Mouse (Mus musculus) liver, embryonic 16.5 days (tissue): ENCODE results near the gene Mars2. TPM values are rescaled to one million over a fixed set of nuclear protein-coding genes. Genes with fewer than 3 reads are reported as not detected.

Experiments used
- ATAC-seq: fragments of 200-750 bp; cut with Nextera tagmentation; 2 replicates; pipeline ENCODE4 v1.8.0; 2017; ENCODE audit warnings: low read depth, mild to moderate bottlenecking, moderate number of reproducible peaks, moderate library complexity
- H3K27ac ChIP-seq: fragments of 300-500 bp; sonication (generic); 2 replicates; pipeline ENCODE4 v1.5.1; 2014; ENCODE audit warnings: mild to moderate bottlenecking, low read length
- H3K27me3 ChIP-seq: fragments of 300-500 bp; sonication (generic); 2 replicates; pipeline ENCODE4 v1.6.1; 2014; ENCODE audit warnings: low read depth, low read length, mixed read lengths; ENCODE audit not compliant: control insufficient read depth, insufficient read depth
- H3K36me3 ChIP-seq: fragments of 300-500 bp; sonication (generic); 2 replicates; pipeline ENCODE4 v1.6.1; 2014; ENCODE audit warnings: mild to moderate bottlenecking; ENCODE audit not compliant: control insufficient read depth, insufficient read depth
- H3K4me1 ChIP-seq: fragments of 300-500 bp; sonication (generic); 2 replicates; pipeline ENCODE4 v1.6.1; 2014; ENCODE audit warnings: low read depth, low read length, mixed read lengths; ENCODE audit not compliant: control insufficient read depth
- H3K4me2 ChIP-seq: fragments of 300-500 bp; sonication (generic); 2 replicates; pipeline ENCODE4 v1.6.1; 2014; ENCODE audit warnings: low read depth, low read length, mixed read lengths
- H3K4me3 ChIP-seq: fragments of 300-500 bp; sonication (generic); 2 replicates; pipeline ENCODE4 v1.5.1; 2014; ENCODE audit warnings: low read depth, mild to moderate bottlenecking, low read length
- H3K9ac ChIP-seq: fragments of 300-500 bp; sonication (generic); 2 replicates; pipeline ENCODE4 v1.6.1; 2014; ENCODE audit warnings: low read depth, low read length
- H3K9me3 ChIP-seq: fragments of 300-500 bp; sonication (generic); replicated peaks from 2 replicates; pipeline ENCODE4 v1.6.1; 2016; ENCODE audit warnings: low read length; ENCODE audit not compliant: control insufficient read depth
- WGBS: fragments of 180-500 bp; shearing (Covaris S2); extraction: QIAGEN DNeasy Blood & Tissue Kit; methylation state at CpG from one replicate; pipeline ENCODE4 v1.1.7; 2014; ENCODE audit not compliant: insufficient replicate concordance; 5-methylcytosine and 5-hydroxymethylcytosine counted together
- polyA plus RNA-seq: library from polyadenylated mRNA; unstranded; fragments of >200 nt; fragmentation: Nextera tagmentation; extraction: Ambion mirVana; gene quantifications from 2 replicates; pipeline ENCODE4 v1.2.1, GENCODE M21; 2015

Gene Mars2
- polyA plus RNA-seq, 1 experiment from 2014 or later, result 1.4 TPM

DNA sequence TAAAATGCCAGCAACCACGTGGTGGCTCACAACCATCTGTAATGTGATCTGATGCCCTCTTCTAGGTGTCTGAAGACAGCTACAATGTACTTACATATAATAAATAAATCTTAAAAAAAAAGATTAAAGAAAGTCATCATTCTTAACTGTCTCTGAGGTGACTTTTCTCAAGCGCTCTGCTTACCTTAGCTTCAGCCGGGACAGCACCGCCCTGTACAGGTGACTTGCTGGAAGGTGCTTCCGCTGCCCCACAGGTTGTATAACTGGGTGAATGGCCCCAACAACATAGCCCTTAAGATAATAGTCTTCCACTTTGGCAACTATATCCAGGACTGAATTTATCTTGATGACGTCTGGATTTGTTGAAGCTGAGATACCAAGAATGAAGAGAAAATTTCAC, 23.0 kb upstream of the Mars2 start:
- H3K36me3 ChIP-seq, result no peaks in the 10 kb centered on the region
- 73% methylated on average over 6 of the region's 6 CpGs for WGBS
- H3K4me1 ChIP-seq, result no peaks in the 10 kb centered on the region; the same call in 1 of the 2 replicates
- H3K9ac ChIP-seq, result no peak overlapping the region
- no peaks in the 10 kb centered on the region for H3K27me3 ChIP-seq
- H3K4me2 ChIP-seq, result no peak overlapping the region
- ATAC-seq, result no peak
- no peak overlapping the region for H3K27ac ChIP-seq
- H3K4me3 ChIP-seq, result no peak overlapping the region
- H3K9me3 ChIP-seq, result no peaks in the 10 kb centered on the region

DNA sequence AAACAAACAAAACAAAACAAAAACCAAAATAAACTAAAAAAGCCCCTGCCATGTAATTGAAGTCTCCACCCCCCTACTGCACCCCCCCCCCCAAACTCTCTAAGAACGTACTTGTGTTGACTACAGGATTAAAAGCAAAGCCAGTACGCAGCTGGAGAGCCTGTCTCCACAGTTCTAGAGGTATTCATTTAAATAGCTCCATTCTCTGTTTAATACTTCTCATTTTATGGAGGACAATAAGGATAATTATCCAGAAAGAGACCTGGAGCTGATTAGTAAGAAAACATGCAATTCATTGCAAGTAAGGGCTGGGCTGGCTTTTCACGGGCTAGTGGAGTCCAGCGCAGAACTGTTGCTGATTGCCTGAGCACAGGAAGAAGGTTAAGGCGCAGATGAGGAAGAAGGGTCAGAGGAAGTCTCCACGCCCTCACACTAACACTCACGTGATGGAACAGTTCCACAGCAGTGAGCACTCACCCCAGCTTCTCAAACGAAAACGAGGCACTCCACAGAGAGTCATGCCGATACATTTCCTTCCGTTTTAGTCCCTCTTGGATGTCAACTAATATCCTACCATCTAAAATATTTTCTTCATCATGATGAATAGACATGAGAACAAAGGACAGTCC, 21.7 kb upstream of the Mars2 start:
- Histone ChIP-seq H3K4me3 (no peak overlapping the region), H3K27ac (no peak overlapping the region), H3K9ac (no peak overlapping the region), H3K27me3 (no peaks in the 10 kb centered on the region), H3K4me1 (no peaks in the 10 kb centered on the region; the same call in 1 of the 2 replicates), H3K36me3 (no peaks in the 10 kb centered on the region), H3K9me3 (no peaks in the 10 kb centered on the region), H3K4me2 (no peak overlapping the region)
- ATAC-seq, result peak; percentile 39; the same call in 1 of the 2 replicates
- 34% methylated on average over 11 of the region's 11 CpGs for WGBS

DNA sequence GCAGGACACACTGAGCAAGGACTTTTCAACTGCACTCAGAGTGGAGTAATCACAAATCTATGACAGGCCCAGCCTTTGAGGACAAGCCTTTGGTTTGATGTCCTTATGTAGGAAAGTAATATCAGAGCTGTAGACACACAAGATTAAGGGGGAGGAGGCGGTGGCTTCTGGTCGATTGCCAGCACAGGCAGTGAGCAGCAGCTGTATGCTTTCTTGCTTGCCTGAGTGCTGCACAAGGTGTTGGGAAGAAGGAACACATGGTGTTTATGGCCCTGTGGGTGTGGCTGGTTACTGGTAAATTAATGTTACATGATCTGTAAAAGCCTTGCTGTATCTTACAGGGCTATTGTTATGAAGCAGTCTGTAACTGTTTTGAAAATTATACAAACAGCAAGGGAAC, 19.8 kb upstream of the Mars2 start:
- Histone ChIP-seq H3K4me1 (no peaks in the 10 kb centered on the region), H3K4me2 (no peak overlapping the region), H3K9ac (no peak overlapping the region), H3K4me3 (no peak overlapping the region), H3K27ac (no peak overlapping the region), H3K27me3 (no peaks in the 10 kb centered on the region), H3K36me3 (no peaks in the 10 kb centered on the region), H3K9me3 (no peaks in the 10 kb centered on the region)
- 57% methylated on average over 2 of the region's 2 CpGs for WGBS
- no peak for ATAC-seq

DNA sequence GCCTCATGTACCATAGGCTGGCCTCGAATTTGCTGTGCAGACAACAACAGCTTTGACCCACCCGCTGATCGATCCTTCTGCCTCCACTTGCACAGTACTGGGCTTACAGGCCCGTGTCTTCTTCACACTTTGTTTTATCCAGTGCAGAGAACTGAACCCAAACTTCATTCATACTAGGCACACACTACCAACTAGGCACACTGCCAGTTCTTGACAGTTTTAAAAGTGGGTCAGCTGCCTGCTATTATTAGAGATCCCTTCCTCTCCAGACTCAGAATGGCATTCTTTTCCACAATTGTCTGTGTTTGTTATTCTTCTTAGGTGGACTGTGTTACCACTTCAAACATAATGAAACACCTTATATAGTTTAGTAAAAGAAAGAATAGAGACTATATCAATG, 15.6 kb upstream of the Mars2 start:
- H3K36me3 ChIP-seq, result no peaks in the 10 kb centered on the region
- H3K4me1 ChIP-seq, result no peaks in the 10 kb centered on the region; the same call in 1 of the 2 replicates
- no peak overlapping the region for H3K4me2 ChIP-seq
- peaks cover 11% of the 10 kb centered on the region for H3K27me3 ChIP-seq
- WGBS, result 63% methylated on average over 4 of the region's 4 CpGs
- H3K4me3 ChIP-seq, result no peak overlapping the region
- no peak overlapping the region for H3K9ac ChIP-seq
- no peak for ATAC-seq
- H3K9me3 ChIP-seq, result no peaks in the 10 kb centered on the region
- H3K27ac ChIP-seq, result no peak overlapping the region

DNA sequence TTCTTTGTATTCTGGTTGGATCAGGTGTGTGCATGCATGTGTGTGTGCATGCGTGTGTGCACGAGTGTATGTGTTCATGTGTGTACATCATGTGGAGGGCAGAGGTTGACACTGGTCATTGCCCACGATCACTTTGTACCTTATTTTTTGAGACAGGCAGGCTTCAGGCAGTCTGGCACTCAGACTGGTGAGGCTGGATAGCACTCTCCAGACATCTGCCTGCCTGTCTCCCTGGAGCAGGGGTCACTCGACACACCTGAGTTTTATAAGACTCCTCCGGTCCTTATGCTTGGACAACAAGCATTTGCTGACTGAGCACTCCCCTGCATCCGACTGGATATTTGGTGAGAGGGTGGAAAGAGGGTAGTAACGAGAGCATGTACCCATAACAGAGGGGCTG, 14.0 kb upstream of the Mars2 start:
- no peak overlapping the region for H3K4me2 ChIP-seq
- H3K4me3 ChIP-seq, result no peak overlapping the region
- H3K27ac ChIP-seq, result no peak overlapping the region
- no peak overlapping the region for H3K9ac ChIP-seq
- no peaks in the 10 kb centered on the region; the same call in 1 of the 2 replicates for H3K4me1 ChIP-seq
- no peaks in the 10 kb centered on the region for H3K36me3 ChIP-seq
- WGBS, result 66% methylated on average over 7 of the region's 7 CpGs
- no peak for ATAC-seq
- no peaks in the 10 kb centered on the region for H3K9me3 ChIP-seq
- peaks cover 12% of the 10 kb centered on the region for H3K27me3 ChIP-seq

DNA sequence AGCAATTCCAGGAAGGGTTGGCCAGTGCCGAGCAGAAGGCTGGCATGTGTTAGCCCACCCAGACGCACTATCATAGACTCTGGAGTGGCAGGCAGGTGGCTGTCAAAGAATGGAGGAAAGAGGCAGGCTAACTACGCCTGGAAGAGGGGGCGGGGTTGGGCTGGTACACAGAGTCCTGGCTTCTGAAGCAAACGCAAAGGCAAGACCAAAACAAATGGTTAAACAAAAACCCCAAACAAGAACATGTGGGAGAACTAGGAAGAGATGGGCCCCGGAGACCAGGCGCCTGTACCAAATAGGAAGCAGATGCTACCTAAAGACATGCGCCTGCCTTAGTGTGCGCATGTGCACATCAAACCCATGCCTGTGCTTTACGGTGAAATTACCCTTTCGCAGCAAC, 12.9 kb upstream of the Mars2 start:
- no peak overlapping the region for H3K4me2 ChIP-seq
- no peaks in the 10 kb centered on the region for H3K9me3 ChIP-seq
- no peaks in the 10 kb centered on the region; the same call in 1 of the 2 replicates for H3K4me1 ChIP-seq
- H3K27me3 ChIP-seq, result peaks cover 12% of the 10 kb centered on the region
- no peaks in the 10 kb centered on the region for H3K36me3 ChIP-seq
- H3K27ac ChIP-seq, result no peak overlapping the region
- ATAC-seq, result no peak
- H3K9ac ChIP-seq, result no peak overlapping the region
- H3K4me3 ChIP-seq, result no peak overlapping the region
- 56% methylated on average over 11 of the region's 11 CpGs for WGBS

DNA sequence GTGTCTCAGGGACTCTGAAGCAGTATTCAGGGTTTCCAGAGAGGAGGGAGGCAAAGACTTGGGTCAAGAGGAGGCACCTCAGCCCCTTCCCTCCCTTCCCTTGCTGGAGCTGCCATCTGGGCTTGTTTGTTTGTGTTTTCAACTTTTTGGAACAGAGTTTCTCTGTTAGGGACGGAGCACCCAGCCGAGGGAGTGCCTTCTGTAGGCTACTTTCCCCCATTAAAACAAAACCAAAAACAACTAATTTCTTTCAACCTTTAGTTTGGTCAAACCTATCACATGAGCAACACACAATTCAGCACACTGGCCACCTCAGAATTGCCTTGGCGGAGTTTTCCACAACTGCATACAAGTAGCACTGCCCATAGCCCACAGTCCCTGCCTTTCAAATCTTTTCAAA, 11.6 kb upstream of the Mars2 start:
- ATAC-seq, result no peak
- Histone ChIP-seq H3K27me3 (peaks cover 12% of the 10 kb centered on the region), H3K36me3 (no peaks in the 10 kb centered on the region), H3K9me3 (no peaks in the 10 kb centered on the region), H3K4me1 (no peaks in the 10 kb centered on the region; the same call in 1 of the 2 replicates), H3K27ac (no peak overlapping the region), H3K4me3 (no peak overlapping the region), H3K9ac (no peak overlapping the region), H3K4me2 (no peak overlapping the region)
- 66% methylated on average over 3 of the region's 3 CpGs for WGBS

DNA sequence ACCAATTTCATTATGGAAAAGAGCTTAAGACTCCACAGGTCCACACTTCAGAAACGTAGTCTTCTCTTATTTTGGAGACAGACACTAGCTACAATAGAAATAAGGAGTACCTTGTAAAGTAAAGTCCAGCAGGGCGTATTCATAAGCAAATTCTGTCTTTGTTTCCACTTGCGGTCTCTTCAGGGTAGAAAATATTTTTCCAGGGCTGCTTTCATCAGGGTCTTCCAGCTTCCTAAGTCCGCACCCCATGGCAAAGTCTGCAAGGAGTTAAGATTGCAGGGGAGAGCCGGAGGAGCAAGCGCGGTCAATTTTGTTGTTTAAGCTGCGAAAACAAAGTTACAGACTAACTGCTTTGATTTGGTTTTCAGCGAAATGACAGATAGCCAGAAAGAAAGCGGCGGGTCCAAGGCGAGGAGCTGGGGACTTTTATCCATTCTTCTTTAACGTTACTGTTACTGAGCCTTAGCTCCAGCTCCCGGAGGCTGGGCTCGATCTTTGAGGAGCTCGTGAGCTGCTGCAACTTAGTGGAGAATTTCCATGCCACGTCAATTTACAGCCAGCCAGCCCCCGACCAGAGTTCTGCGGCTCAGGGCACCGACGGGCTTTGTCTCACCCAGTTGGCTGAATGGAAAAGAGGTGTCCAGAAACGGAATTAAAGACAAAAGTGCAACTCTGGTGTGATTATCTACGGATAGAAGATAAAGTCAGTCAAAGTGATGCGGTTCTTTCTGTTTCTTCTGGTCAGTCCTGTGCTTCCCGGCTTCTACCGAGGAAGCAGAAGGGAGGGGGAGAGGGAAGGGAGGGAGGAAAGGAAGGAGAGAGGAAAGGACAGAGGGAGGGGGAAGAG, 10.7 kb upstream of the Mars2 start, which contains the start of gene Rftn2:
TSS of gene Rftn2 (minus strand) at position 772 of the 847 bp plus-strand sequence.
- Histone ChIP-seq H3K4me2 (peak within 1 kb of the TSS; percentile 40), H3K4me1 (no peaks in the 10 kb centered on the region; the same call in 1 of the 2 replicates), H3K27me3 (peaks cover 12% of the 10 kb centered on the region), H3K27ac (0 out of 2 replicates have a peak within 1 kb of the TSS, but pooled peaks have one; percentile 22), H3K4me3 (peak within 1 kb of the TSS; percentile 47), H3K36me3 (no peaks in the 10 kb centered on the region), H3K9ac (no peak within 1 kb of the TSS), H3K9me3 (no peaks in the 10 kb centered on the region)
- 7% methylated on average over 26 of the region's 26 CpGs for WGBS
- ATAC-seq, result no peak

DNA sequence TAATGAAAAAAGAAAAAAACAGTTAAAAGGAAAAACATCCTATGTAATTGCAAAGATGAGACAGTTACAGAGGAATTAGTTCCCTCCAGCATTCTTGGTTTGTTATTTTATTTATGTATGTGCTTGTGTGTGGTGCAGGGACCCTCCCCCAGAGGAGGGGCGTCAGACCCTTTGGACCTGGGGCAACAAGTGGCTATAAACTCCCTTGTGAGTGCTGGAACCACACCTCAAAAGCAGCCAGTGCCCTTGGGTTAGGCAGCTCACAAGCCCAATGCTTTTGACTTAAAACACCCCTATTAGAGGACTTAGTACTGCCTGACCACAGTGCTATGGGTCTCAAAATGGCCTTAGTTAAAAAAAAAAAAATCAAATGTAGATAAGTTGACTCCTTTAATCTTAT, 9.6 kb upstream of the Mars2 start:
- Histone ChIP-seq H3K4me3 (no peak overlapping the region), H3K27ac (no peak overlapping the region), H3K36me3 (no peaks in the 10 kb centered on the region), H3K4me1 (no peaks in the 10 kb centered on the region; the same call in 1 of the 2 replicates), H3K27me3 (peaks cover 12% of the 10 kb centered on the region), H3K4me2 (no peak overlapping the region), H3K9ac (no peak overlapping the region), H3K9me3 (no peaks in the 10 kb centered on the region)
- WGBS, result 41% methylated on average over 1 of the region's 1 CpGs
- ATAC-seq, result no peak
